Mouse (Mus musculus): ENCODE data around the gene Tax1bp1.

The Tax1bp1 gene

DNA sequence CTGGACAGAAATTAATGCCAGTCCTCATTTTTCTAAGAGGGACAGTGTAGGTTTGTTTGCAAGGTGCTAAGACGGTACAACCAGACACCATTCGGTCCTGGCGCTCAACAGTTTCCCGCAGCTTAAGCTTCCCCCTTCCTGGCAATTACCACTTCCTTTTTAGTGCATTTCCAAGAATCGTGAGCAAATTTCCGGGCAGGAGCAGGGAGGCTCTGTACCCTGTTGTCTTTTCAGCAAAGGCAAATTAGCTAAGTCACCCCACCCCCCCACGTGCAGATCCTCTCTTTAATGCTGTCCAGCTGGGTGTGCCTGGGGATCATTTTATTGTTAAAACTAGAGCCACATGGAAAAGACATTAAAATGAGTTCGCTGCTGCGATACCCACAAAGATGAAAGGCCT is 88.7 kb downstream of the Tax1bp1 start:
- peak; percentile 6 for DNase-seq

GRCm38 (mm10) chr6:52805237-52805856 is 91.8 kb downstream of the Tax1bp1 start:
- DNase-seq = no peak
